Mouse (Mus musculus) thymus, postnatal 25 days (tissue): ENCODE measurements around the gene Mapk14.

ENCODE experiments used
- DNase-seq: peaks from one replicate; pipeline ENCODE4 v3.0.0; 2022

The Mapk14 gene

GRCm38 (mm10) chr17:28785036-28785435 lies 93.9 kb downstream of the Mapk14 start:
- no peak for DNase-seq

- DNase-seq: no peak
Measured at GRCm38 (mm10) chr17:28787507-28787906, 96.4 kb downstream of the Mapk14 start.

DNA sequence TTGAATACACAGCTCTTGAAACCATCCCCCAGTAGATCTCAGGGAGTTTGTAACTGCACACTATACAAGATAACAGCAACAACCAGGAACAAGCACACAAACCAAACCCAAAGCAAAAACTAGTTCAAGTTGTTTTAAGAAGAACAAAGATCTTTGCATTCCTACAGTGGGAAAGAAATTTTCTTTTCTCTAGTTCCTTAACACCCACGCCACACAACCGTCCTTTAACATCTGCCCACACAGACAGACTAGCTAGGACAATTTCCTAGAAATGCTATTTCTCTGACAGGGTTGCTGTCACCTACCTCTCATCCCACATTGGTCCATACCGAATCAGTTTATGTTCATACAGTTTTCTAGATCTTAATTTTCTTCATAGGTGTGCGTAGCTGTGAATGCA lies 105.9 kb downstream of the Mapk14 start:
- DNase-seq: no peak
